Mouse (Mus musculus): ENCODE data around the gene Nle1.

Nle1 gene

GRCm38 (mm10) chr11:82914711-82915352 lies 6.6 kb upstream of the Nle1 start:
- DNase-seq: peak; percentile 63

- no peak for DNase-seq
These were observed 2.6 kb upstream of the Nle1 start for GRCm38 (mm10) chr11:82910679-82911389.

- DNase-seq: no peak
These were observed 2.0 kb upstream of the Nle1 start, which contains the start of gene Unc45b for GRCm38 (mm10) chr11:82910250-82910649. Unc45b (plus strand) TSS chr11:82910550.

DNA sequence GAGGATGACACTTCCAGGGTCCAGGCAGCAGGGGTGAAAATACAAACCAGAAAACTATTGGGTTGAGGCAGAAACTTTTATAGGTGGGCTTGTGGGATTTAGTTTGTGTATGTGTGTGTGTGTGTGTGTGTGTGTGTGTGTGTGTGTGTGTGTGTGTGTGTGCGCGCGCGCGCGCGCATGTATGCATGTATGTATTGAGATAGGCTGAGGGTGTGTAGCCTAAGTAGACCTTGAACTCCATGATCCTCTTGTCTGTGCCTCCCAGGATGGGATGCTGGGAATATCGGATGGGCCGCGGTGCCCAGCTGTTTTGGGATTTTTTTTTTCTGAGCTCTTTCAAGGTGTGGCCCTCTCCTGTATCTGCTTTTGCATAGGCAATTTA lies 388 bp upstream of the Nle1 start:
- DNase-seq: no peak

DNA sequence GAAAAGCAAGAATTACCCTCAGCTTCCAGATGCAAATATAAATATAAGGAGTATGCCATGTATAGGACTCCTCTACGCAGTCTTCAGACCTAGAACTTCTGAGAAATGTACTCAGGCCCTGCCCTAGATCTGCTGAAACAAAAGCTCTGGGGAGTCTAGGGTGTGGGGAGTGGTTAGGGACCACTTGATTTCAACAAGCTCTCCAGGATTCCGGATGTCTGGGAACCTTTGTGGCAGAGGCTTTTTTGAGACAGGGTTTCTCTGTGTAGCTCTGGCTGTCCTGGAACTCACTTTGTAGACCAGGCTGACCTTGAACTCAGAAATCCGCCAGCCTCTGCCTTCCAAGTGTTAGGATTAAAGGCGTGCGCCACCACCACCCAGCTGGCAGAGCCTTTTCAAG lies 2.4 kb downstream of the Nle1 start:
- no peak for DNase-seq

GRCm38 (mm10) chr11:82904952-82905351 lies 3.3 kb downstream of the Nle1 start:
- DNase-seq: no peak

- peak; percentile 64 for DNase-seq
These were observed 6.5 kb downstream of the Nle1 start for GRCm38 (mm10) chr11:82901606-82902310.

DNA sequence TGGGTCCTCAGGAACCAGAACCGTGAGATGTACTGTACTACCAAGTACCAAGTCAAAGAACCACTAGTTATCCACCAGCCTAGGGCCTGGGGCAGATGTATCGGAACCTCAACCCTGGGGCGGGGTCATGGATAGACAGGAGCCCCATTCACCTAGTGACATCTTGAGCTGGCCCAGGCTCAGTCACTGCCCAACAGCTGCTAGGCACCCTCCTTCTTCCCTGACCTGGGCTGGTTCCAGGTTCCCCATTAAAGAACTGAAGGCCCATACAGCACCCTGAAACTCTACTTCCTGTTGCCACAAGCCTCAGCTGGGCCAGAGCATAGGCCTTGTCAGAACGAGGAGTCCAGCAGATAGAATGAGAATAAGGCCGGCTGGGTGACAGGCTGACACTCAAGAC lies 8.5 kb downstream of the Nle1 start:
- DNase-seq: no peak

DNA sequence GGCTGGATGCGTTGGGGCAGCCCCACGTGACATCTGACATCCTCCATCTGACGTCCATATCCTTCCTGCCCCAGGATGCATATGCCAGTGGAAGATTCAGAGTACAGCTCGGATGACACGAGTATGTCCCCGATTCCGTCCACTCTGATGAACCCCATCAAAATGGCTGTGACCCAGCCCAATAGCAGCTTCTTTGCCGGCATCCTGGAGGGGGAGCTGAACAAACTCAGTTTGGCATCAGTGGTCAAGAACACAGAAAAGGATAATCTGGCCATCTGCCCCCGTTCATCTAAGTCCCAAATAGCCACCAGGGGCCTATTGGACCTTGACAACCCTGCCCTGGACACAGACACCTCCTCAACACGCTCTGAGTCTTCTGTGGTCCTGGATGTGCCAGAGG lies 10.7 kb downstream of the Nle1 start:
- no peak for DNase-seq

GRCm38 (mm10) chr11:82891936-82892335 lies 16.3 kb downstream of the Nle1 start, which contains the start of gene Fndc8:
Fndc8 (plus strand) TSS chr11:82892124.
- no peak for DNase-seq

GRCm38 (mm10) chr11:82890342-82890762 lies 17.9 kb downstream of the Nle1 start, which contains the start of gene Rad51d:
Rad51d (minus strand) TSS chr11:82890614.
- DNase-seq: peak; percentile 93

DNA sequence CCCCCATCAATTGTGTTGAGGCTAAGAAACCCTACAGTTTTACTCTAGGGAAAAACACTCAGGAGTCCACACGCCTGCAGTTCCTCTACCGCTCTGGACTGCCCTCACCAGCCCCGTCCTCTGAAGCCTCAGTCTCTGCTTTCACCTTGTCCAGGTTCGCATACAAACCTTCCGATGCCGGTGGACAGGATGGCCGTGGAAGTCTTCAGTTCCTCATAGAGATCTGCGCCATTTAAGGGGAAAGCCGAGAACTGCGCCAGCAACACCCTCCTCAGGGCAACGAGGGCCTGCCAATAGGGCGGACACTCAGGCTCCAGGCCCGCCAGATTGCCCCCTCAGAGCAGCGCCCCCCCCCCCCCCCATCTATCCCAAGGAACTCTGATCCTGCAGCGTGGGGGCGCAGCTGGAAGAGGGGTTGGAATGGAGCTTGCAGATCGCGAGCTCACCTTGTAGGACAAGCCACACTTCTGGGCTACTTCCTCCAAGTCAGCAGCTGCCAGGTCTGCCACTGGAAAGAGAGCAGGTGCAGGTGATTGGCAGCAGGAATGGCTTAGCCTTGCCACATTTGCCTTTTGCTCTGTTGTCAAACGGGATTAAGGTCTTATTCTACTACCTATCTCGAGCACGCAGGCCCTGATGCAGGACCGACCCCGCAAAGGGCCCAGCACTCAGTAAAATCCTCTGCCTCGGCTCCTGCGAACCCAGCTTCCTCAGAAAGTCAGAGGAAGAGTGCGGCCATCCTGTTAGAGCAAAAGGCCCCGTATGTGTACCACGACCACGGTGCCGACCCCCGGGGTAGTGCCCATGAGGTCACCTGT lies 18.5 kb downstream of the Nle1 start:
- peak; percentile 23 for DNase-seq

DNA sequence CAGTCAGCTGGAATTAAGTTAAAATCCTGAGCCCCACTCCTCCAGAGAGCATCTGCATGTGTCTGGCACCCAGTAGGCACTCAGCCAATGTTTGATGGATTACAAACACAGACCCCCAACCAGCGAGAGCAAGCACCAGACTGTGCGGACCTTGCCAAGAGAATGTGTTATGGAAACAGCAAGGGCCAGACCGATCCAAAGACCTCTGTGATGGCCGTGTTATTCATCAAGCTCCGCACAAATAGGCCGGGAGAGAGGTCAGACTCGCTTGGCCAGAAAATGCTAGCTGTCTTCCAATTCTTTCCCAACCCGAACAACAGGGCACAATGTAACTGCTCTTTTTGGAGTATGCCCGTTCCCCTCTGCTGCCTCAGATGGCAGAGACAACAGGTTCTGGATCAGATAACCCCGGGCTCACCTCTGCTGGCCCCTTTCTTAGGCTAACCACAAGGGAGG lies 19.7 kb downstream of the Nle1 start:
- DNase-seq: no peak

GRCm38 (mm10) chr11:82886559-82886958 lies 21.7 kb downstream of the Nle1 start:
- no peak for DNase-seq

- no peak for DNase-seq
These were observed 25.0 kb downstream of the Nle1 start for GRCm38 (mm10) chr11:82883180-82883579.

GRCm38 (mm10) chr11:82877726-82878344 lies 30.4 kb downstream of the Nle1 start:
- DNase-seq: no peak

DNA sequence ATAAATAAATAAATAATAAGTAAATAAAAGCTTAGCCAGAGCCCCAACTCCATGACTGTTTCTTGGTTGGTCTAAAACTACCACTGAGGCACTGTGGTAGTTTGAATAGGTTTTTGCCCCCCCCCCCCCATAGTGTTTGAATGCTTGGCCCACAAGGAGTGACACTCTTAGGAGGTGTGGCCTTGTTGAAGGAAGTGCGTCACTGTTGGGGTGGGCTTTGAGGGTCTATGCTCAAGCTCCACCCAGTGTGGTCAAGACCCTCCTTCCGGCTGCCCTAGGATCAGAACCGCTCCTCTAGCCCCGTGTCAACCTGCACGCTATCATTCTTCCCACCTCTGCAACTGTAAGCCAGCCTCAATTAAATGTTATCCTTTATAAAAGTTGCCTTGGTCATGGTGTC lies 32.6 kb downstream of the Nle1 start:
- DNase-seq: no peak

- no peak for DNase-seq
These were observed 33.3 kb downstream of the Nle1 start for GRCm38 (mm10) chr11:82874924-82875323.

DNA sequence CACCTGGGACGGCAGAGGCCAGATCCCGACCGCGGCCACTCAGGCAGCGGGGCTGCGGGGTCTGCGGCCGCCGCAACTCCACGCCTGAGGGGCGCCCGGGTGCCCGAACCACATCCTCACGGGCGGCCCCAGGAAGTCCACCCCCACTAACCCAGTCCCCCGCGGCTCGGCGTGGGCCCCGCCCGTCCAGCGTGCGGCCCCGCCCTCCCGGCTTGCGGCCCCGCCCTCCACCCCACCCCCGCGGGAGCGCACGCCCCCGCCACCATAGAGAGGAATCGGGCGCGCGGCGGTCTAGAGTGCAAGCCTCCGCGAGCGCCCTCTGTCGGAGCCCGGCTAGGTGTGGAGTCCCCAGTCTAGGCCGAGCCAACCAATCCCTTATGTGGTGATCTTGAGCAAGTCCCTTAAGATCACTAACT lies 37.2 kb downstream of the Nle1 start, which contains the start of gene Rffl:
Gene Rffl (minus strand): TSS at position 180 of the 416 bp plus-strand sequence.
- peak; percentile 91 for DNase-seq

DNA sequence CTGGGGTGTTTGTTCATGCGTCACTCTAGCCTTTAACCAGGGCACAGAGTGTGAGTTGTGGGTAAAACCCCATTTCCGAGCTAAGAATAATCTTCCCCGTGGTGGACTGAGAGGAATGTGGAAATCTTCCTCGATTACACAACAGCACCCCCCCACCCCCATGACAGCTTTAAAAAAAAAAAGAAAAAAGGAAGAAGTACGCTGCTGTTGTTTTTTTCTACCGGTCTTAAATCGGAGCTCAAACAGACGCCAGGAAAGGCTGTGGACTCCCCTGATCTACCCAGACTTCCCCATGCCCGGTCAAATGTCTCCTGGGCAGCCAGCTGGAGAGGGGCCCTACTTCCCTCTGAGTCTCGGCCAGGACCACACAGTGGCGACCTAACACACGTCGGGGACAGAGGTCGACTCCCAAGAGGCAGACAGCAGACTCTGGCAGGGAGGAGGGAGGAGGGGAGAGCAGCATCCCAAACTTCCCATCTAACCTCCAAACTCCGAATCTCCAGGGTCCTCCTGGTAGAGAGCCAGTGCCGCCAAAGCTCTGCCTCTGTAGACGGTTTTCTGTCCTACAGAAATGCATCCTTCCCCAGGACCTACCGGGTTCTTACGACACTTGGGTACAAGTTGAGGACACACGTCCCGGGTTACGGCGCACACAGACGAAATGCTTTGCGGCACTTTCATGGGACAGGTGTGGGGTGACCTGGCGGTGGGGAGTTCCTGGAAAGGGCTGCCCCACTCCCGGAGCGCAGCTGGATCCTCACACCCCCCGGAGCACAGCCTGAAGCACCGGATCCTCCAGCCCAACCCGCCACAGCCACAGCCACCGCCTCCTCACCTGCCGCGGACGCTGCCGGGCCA lies 37.8 kb downstream of the Nle1 start:
- peak; percentile 26 for DNase-seq

DNA sequence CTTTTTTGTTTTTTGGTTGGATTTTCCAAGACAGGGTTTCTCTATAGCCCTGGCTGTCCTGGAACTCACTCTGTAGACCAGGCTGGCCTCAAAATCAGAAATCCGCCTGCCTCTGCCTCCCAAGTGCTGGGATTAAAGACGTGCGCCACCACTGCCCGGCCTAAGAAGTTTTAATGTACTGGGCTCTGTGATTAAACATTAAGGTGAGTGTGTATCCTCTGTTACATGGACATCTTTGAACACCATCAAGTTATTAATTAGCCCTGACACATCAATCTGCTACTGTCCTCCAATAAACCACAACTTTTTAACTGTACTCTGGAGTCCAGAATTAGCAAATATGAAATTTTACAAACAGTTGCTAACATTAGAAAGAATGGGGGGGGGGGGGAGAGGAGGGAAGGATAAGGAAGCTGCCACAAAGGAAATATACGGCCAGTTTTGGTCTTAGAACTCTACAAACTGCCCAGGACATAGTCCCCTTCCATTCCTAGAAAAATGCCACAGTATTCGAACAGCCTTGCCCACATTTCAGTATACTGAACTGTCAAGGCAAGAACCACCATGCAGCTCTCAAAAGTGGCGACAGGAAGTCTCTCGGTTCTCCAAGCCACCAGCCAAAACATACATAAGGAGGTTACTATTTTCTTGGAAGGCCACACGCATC lies 38.6 kb downstream of the Nle1 start:
- no peak for DNase-seq
